Mouse (Mus musculus): ENCODE data around the gene Fam206a. TPM values are rescaled to one million over a fixed set of nuclear protein-coding genes. Genes with fewer than 3 reads are reported as not detected.
A peak's percentile ranks its signal among the peaks of the same experiment; 100 is the strongest.

Gene Fam206a
- polyA plus RNA-seq (2012; rRNA removed) = 3.2 and 4.3 TPM in 2 replicates

- H3K36me3 ChIP-seq (ENCODE audit: control insufficient read depth, insufficient read depth, low read length) = no peaks in the 10 kb centered on the region; the same call in none of the 2 replicates
- peak within 1 kb of the TSS; percentile 91 for H3K4me3 ChIP-seq (ENCODE audit: insufficient read depth, low read depth, low read length)
- DNase-seq = peak; percentile 96
- H3K4me1 ChIP-seq (ENCODE audit: control insufficient read depth, insufficient read depth, low read length) = no peaks in the 10 kb centered on the region; the same call in 1 of the 2 replicates
- H3K27ac ChIP-seq (ENCODE audit: insufficient read depth, low read depth, low read length) = peak within 1 kb of the TSS; percentile 77
- TF ChIP-seq CTCF (conservative IDR thresholded peaks at IDR 0.05; ENCODE audit: insufficient read depth, insufficient read length, low read depth, low read length) = no peak
- peak; percentile 73 for TF ChIP-seq POLR2A (IDR thresholded peaks at IDR 0.05; ENCODE audit: low read depth, low read length)
- WGBS = under 1% methylated on average over 72 of the region's 72 CpGs
- no peaks in the 10 kb centered on the region for H3K27me3 ChIP-seq (replicated peaks; ENCODE audit: control insufficient read depth, insufficient read depth, low read length)
Observed at GRCm38 (mm10) chr4:56801907-56802668, at the start of gene Fam206a, which contains the start of gene Elp1. TSS of gene Fam206a (plus strand) at chr4:56802345. TSS of gene Elp1 (minus strand) at chr4:56802331.

- Histone ChIP-seq H3K4me3 (ENCODE audit: insufficient read depth, low read depth, low read length) (no peak overlapping the region), H3K36me3 (ENCODE audit: control insufficient read depth, insufficient read depth, low read length) (peaks cover 6% of the 10 kb centered on the region; the same call in 1 of the 2 replicates), H3K27ac (ENCODE audit: insufficient read depth, low read depth, low read length) (no peak overlapping the region), H3K4me1 (ENCODE audit: control insufficient read depth, insufficient read depth, low read length) (no peaks in the 10 kb centered on the region), H3K27me3 (replicated peaks; ENCODE audit: control insufficient read depth, insufficient read depth, low read length) (no peaks in the 10 kb centered on the region)
- TF ChIP-seq CTCF (conservative IDR thresholded peaks at IDR 0.05; ENCODE audit: insufficient read depth, insufficient read length, low read depth, low read length) (no peak), POLR2A (IDR thresholded peaks at IDR 0.05; ENCODE audit: low read depth, low read length) (no peak)
- 88% methylated on average over 5 of the region's 5 CpGs for WGBS
- DNase-seq = no peak
Observed at GRCm38 (mm10) chr4:56756021-56756420, 46.1 kb upstream of the Fam206a start.

GRCm38 (mm10) chr4:56756966-56757600 is 45.1 kb upstream of the Fam206a start:
- H3K4me3 ChIP-seq (ENCODE audit: insufficient read depth, low read depth, low read length) = no peak overlapping the region
- TF ChIP-seq POLR2A (IDR thresholded peaks at IDR 0.05; ENCODE audit: low read depth, low read length) (no peak), CTCF (conservative IDR thresholded peaks at IDR 0.05; ENCODE audit: insufficient read depth, insufficient read length, low read depth, low read length) (no peak)
- H3K4me1 ChIP-seq (ENCODE audit: control insufficient read depth, insufficient read depth, low read length) = no peaks in the 10 kb centered on the region
- no peak for DNase-seq
- no peaks in the 10 kb centered on the region for H3K27me3 ChIP-seq (replicated peaks; ENCODE audit: control insufficient read depth, insufficient read depth, low read length)
- H3K36me3 ChIP-seq (ENCODE audit: control insufficient read depth, insufficient read depth, low read length) = peaks cover 8% of the 10 kb centered on the region; the same call in 1 of the 2 replicates
- 90% methylated on average over 10 of the region's 10 CpGs for WGBS
- H3K27ac ChIP-seq (ENCODE audit: insufficient read depth, low read depth, low read length) = no peak overlapping the region

- Histone ChIP-seq H3K27me3 (replicated peaks; ENCODE audit: control insufficient read depth, insufficient read depth, low read length) (no peaks in the 10 kb centered on the region), H3K27ac (ENCODE audit: insufficient read depth, low read depth, low read length) (no peak overlapping the region), H3K4me3 (ENCODE audit: insufficient read depth, low read depth, low read length) (no peak overlapping the region), H3K4me1 (ENCODE audit: control insufficient read depth, insufficient read depth, low read length) (no peaks in the 10 kb centered on the region), H3K36me3 (ENCODE audit: control insufficient read depth, insufficient read depth, low read length) (peaks cover 10% of the 10 kb centered on the region; the same call in 1 of the 2 replicates)
- TF ChIP-seq CTCF (conservative IDR thresholded peaks at IDR 0.05; ENCODE audit: insufficient read depth, insufficient read length, low read depth, low read length) = no peak
- TF ChIP-seq POLR2A (IDR thresholded peaks at IDR 0.05; ENCODE audit: low read depth, low read length) = no peak
- DNase-seq = no peak
- 91% methylated on average over 1 of the region's 1 CpGs for WGBS
Observed at GRCm38 (mm10) chr4:56757693-56758092, 44.5 kb upstream of the Fam206a start.

GRCm38 (mm10) chr4:56767861-56768284 is 34.3 kb upstream of the Fam206a start:
- Histone ChIP-seq H3K36me3 (ENCODE audit: control insufficient read depth, insufficient read depth, low read length) (peaks cover 3% of the 10 kb centered on the region), H3K27ac (ENCODE audit: insufficient read depth, low read depth, low read length) (no peak overlapping the region), H3K4me3 (ENCODE audit: insufficient read depth, low read depth, low read length) (no peak overlapping the region), H3K4me1 (ENCODE audit: control insufficient read depth, insufficient read depth, low read length) (no peaks in the 10 kb centered on the region), H3K27me3 (replicated peaks; ENCODE audit: control insufficient read depth, insufficient read depth, low read length) (no peaks in the 10 kb centered on the region)
- DNase-seq = no peak
- WGBS = 56% methylated on average over 5 of the region's 5 CpGs
- no peak for TF ChIP-seq CTCF (conservative IDR thresholded peaks at IDR 0.05; ENCODE audit: insufficient read depth, insufficient read length, low read depth, low read length)
- TF ChIP-seq POLR2A (IDR thresholded peaks at IDR 0.05; ENCODE audit: low read depth, low read length) = no peak

GRCm38 (mm10) chr4:56768913-56769312 is 33.2 kb upstream of the Fam206a start:
- H3K4me1 ChIP-seq (ENCODE audit: control insufficient read depth, insufficient read depth, low read length) = no peaks in the 10 kb centered on the region
- no peaks in the 10 kb centered on the region for H3K27me3 ChIP-seq (replicated peaks; ENCODE audit: control insufficient read depth, insufficient read depth, low read length)
- TF ChIP-seq POLR2A (IDR thresholded peaks at IDR 0.05; ENCODE audit: low read depth, low read length) (no peak), CTCF (conservative IDR thresholded peaks at IDR 0.05; ENCODE audit: insufficient read depth, insufficient read length, low read depth, low read length) (no peak)
- H3K36me3 ChIP-seq (ENCODE audit: control insufficient read depth, insufficient read depth, low read length) = peaks cover 6% of the 10 kb centered on the region
- WGBS = 82% methylated on average over 7 of the region's 7 CpGs
- no peak overlapping the region for H3K27ac ChIP-seq (ENCODE audit: insufficient read depth, low read depth, low read length)
- DNase-seq = peak; percentile 22
- H3K4me3 ChIP-seq (ENCODE audit: insufficient read depth, low read depth, low read length) = no peak overlapping the region

- H3K4me3 ChIP-seq (ENCODE audit: insufficient read depth, low read depth, low read length) = no peak overlapping the region
- no peak for TF ChIP-seq CTCF (conservative IDR thresholded peaks at IDR 0.05; ENCODE audit: insufficient read depth, insufficient read length, low read depth, low read length)
- no peak for TF ChIP-seq POLR2A (IDR thresholded peaks at IDR 0.05; ENCODE audit: low read depth, low read length)
- H3K4me1 ChIP-seq (ENCODE audit: control insufficient read depth, insufficient read depth, low read length) = no peaks in the 10 kb centered on the region
- WGBS = 77% methylated on average over 1 of the region's 1 CpGs
- no peak for DNase-seq
- H3K27ac ChIP-seq (ENCODE audit: insufficient read depth, low read depth, low read length) = no peak overlapping the region
- peaks cover 6% of the 10 kb centered on the region for H3K36me3 ChIP-seq (ENCODE audit: control insufficient read depth, insufficient read depth, low read length)
- no peaks in the 10 kb centered on the region for H3K27me3 ChIP-seq (replicated peaks; ENCODE audit: control insufficient read depth, insufficient read depth, low read length)
Observed at GRCm38 (mm10) chr4:56771065-56771464, 31.1 kb upstream of the Fam206a start.
